9 mouse cellular contexts compared by ENCODE assay signal in the genomic region with DNA sequence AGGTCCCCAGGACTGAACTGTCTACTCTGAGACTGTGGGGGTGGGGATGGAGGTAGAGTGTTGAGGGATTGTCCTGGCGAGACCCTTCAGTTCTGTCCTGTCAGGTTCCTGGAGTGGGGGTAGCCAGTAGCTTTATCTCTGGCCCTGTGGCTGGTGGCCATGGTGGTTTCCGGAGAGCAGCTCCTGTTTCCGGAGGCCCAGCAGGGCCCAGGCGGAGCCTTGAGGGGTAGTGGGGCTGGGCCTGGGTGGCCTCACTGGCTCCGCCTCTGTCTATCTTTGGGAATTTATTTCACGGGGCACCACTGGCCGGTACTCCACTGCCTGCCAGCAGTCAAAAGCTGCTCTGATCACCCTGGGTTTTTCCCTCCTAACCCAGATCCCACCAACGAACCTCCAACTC. TPM values are rescaled to one million over a fixed set of nuclear protein-coding genes. Genes with fewer than 3 reads are reported as not detected.
DNase-seq lines count a peak whose midpoint lies in the region; ATAC-seq lines count a peak whose summit lies in the region.
"Had no signal": no experiment of that assay in that cellular context is flagged by ENCODE, and none has a peak within 500 bp of the region (broad histone marks: within the 10 kb centered on the region; RNA-seq: fewer than 3 reads in every experiment).

A gene (plus strand): TSS at position 333 of the 400 bp plus-strand sequence.

- H3K4me3 ChIP-seq in lung, embryonic 16.5 days (ENCODE audit: low read length) = no peak within 1 kb of the TSS
- H3K4me3 ChIP-seq in embryonic facial prominence, embryonic 10.5 days = no peak within 1 kb of the TSS
- peak within 1 kb of the TSS; percentile 93 for H3K4me3 ChIP-seq in megakaryocyte, embryonic 14.5 days (replicated peaks)

- peak; percentile 72 for ATAC-seq in lung, embryonic 16.5 days (ENCODE audit: low read depth)
- no peak for ATAC-seq in inflammation-experienced regulatory T-cells, adult 6 months

- peaks cover 5% of the 10 kb centered on the region for H3K4me1 ChIP-seq in lung, embryonic 16.5 days (replicated peaks; ENCODE audit: control insufficient read depth, insufficient read depth, low read length)
- H3K4me1 ChIP-seq in embryonic facial prominence, embryonic 10.5 days = peaks cover 17% of the 10 kb centered on the region
- H3K4me1 ChIP-seq in megakaryocyte, embryonic 14.5 days = peaks cover 97% of the 10 kb centered on the region

- no peak within 1 kb of the TSS for H3K27ac ChIP-seq in lung, embryonic 16.5 days (ENCODE audit: low read length)
- H3K27ac ChIP-seq in embryonic facial prominence, embryonic 10.5 days (replicated peaks) = no peak within 1 kb of the TSS

- H3K9ac ChIP-seq in lung, embryonic 16.5 days (ENCODE audit: low read length) = peak within 1 kb of the TSS; percentile 42; the same call in 1 of the 2 replicates

- H3K36me3 ChIP-seq in lung, embryonic 16.5 days (ENCODE audit: control insufficient read depth, insufficient read depth, low read length) = no peaks in the 10 kb centered on the region
- H3K36me3 ChIP-seq in embryonic facial prominence, embryonic 10.5 days (replicated peaks) = no peaks in the 10 kb centered on the region
- H3K36me3 ChIP-seq in megakaryocyte, embryonic 14.5 days (replicated peaks; ENCODE audit: low read length) = peaks cover 64% of the 10 kb centered on the region

- no peak within 1 kb of the TSS for H3K4me2 ChIP-seq in lung, embryonic 16.5 days (ENCODE audit: low read depth, low read length)

- no peaks in the 10 kb centered on the region for H3K9me3 ChIP-seq in lung, embryonic 16.5 days (ENCODE audit: control insufficient read depth, low read length)
- no peaks in the 10 kb centered on the region for H3K9me3 ChIP-seq in embryonic facial prominence, embryonic 10.5 days
- no peaks in the 10 kb centered on the region for H3K9me3 ChIP-seq in megakaryocyte, embryonic 14.5 days

- WGBS in lung, embryonic 16.5 days = 22% methylated on average over 8 of the region's 8 CpGs
- WGBS in embryonic facial prominence, embryonic 10.5 days = 56% methylated on average over 8 of the region's 8 CpGs

- no peaks in the 10 kb centered on the region for H3K27me3 ChIP-seq in lung, embryonic 16.5 days (ENCODE audit: control insufficient read depth, insufficient read depth, low read depth, low read length)
- H3K27me3 ChIP-seq in embryonic facial prominence, embryonic 10.5 days (replicated peaks; ENCODE audit: low read depth, poor library complexity, severe bottlenecking) = 0 out of 2 replicates have a peak, but pooled peaks cover 5% of the 10 kb centered on the region
- H3K27me3 ChIP-seq in megakaryocyte, embryonic 14.5 days (replicated peaks) = no peaks in the 10 kb centered on the region

- DNase-seq in lung, postnatal 14 days = no peak
- DNase-seq in embryonic facial prominence, embryonic 10.5 days (ENCODE audit: low spot score) = peak; percentile 23
- DNase-seq in kidney, adult 9 months = peak; percentile 32
- DNase-seq in adrenal gland, adult 2 months = no peak
- DNase-seq in left cerebral cortex, adult 9 months (ENCODE audit: low spot score in 2 of 2) = no peak
- DNase-seq: right cerebral cortex, postnatal 25 days had no signal

RNA-seq across cellular contexts. Expression of the gene that starts here (rescaled TPM):
- 2.2 and 2.6 TPM in 2 replicates for polyA plus RNA-seq in lung, embryonic 16.5 days (2015; fragmentation: Nextera tagmentation; extraction: Ambion mirVana)
- polyA plus RNA-seq in embryonic facial prominence, embryonic 10.5 days (2016; fragmentation: Nextera tagmentation; extraction: Ambion mirVana) = 0.79 and 1.0 TPM in 2 replicates
- 400 TPM in 2 replicates for polyA plus RNA-seq in megakaryocyte, embryonic 14.5 days (2012; ENCODE audit: insufficient read depth, low replicate concordance)
- not detected for polyA plus RNA-seq in inflammation-experienced regulatory T-cells, adult 6 months (2017; shearing (Covaris generic))
- under 1 TPM; 0.40 to 0.55 TPM for total RNA-seq in adrenal gland, adult 2 months (2021)
- 0.85 and 1.0 TPM in 2 replicates for polyA plus RNA-seq in adrenal gland, adult 2 months (2012; rRNA removed)

Comparison
In these comparisons a context has a peak if more than half of its experiments do, and no peak if none do; other contexts are left out.
1. RNA of the gene that starts here (polyA plus RNA-seq): 400 TPM in megakaryocyte, embryonic 14.5 days; 2.2 to 2.6 TPM in lung, embryonic 16.5 days, 0.79 to 1.0 TPM in embryonic facial prominence, embryonic 10.5 days, 0.85 to 1.0 TPM in adrenal gland, adult 2 months and not detected in inflammation-experienced regulatory T-cells, adult 6 months; every median in the first group is over 100 times any median in the second.
2. DNase-seq: peak in embryonic facial prominence, embryonic 10.5 days (single experiment) and kidney, adult 9 months (single experiment); none in lung, postnatal 14 days (single experiment), adrenal gland, adult 2 months (single experiment) and left cerebral cortex, adult 9 months (0 of 2).